Mouse (Mus musculus): ENCODE data around the gene Hap1. TPM values are rescaled to one million over a fixed set of nuclear protein-coding genes. Genes with fewer than 3 reads are reported as not detected.

Gene Hap1
- polyA plus RNA-seq, 2 experiments: 0.06 to 0.23 TPM

DNA sequence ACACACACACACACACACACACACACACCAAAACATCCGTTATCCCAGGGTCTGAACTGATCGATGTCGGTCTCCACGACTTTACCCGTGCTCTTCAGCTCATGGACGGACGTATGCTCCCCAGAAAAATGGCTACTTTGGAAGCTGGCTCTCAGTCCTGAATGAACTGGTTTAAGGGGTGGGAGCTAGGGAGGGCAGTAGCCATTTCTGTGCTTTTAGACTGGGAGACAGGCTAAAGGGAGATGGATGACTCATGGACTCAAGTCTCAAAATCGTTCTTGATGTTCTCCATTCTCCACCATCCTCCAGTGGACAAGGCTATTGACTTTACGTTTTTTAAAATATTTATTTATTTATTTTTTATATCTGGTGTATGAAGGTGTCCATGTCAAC is 887 bp upstream of the Hap1 start:
- no peak overlapping the region for H3K4me3 ChIP-seq (ENCODE audit: insufficient read depth in 1 of 2, low read depth in 2 of 2, low read length in 2 of 2)
- H3K4me1 ChIP-seq (replicated peaks; ENCODE audit: control insufficient read depth in 2 of 2, insufficient read depth in 2 of 2, low read length in 1 of 2): no peaks in the 10 kb centered on the region
- no peak overlapping the region for H3K9ac ChIP-seq (replicated peaks)
- no peaks in the 10 kb centered on the region for H3K9me3 ChIP-seq (ENCODE audit: control insufficient read depth, low read length)
- 14% methylated on average over 9 of the region's 9 CpGs for WGBS (ENCODE audit: insufficient replicate concordance)
- H3K36me3 ChIP-seq (replicated peaks; ENCODE audit: control insufficient read depth, insufficient read depth, low read depth): no peaks in the 10 kb centered on the region
- TF ChIP-seq EP300 (IDR thresholded peaks at IDR 0.05; ENCODE audit: low read depth) (no peak), CTCF (IDR thresholded peaks at IDR 0.05; ENCODE audit: low read depth) (no peak)
- DNase-seq (ENCODE audit: low read depth in 3 of 3, low spot score in 3 of 3) (no peak), ATAC-seq (ENCODE audit: insufficient read depth) (no peak)
- H3K27ac ChIP-seq: no peak overlapping the region
- peaks cover 60% of the 10 kb centered on the region for H3K27me3 ChIP-seq (ENCODE audit: control insufficient read depth, insufficient read depth, low read length)
- H3K4me2 ChIP-seq (ENCODE audit: low read depth): no peak overlapping the region

GRCm38 (mm10) chr11:100355151-100355951 is 577 bp downstream of the Hap1 start:
- H3K4me1 ChIP-seq (replicated peaks; ENCODE audit: control insufficient read depth in 2 of 2, insufficient read depth in 2 of 2, low read length in 1 of 2): no peaks in the 10 kb centered on the region
- H3K9ac ChIP-seq (replicated peaks): no peak overlapping the region
- no peak for ATAC-seq (ENCODE audit: insufficient read depth)
- TF ChIP-seq CTCF (IDR thresholded peaks at IDR 0.05; ENCODE audit: low read depth) (no peak), EP300 (IDR thresholded peaks at IDR 0.05; ENCODE audit: low read depth) (no peak)
- no peak for DNase-seq (ENCODE audit: low read depth in 3 of 3, low spot score in 3 of 3)
- H3K36me3 ChIP-seq (replicated peaks; ENCODE audit: control insufficient read depth, insufficient read depth, low read depth): no peaks in the 10 kb centered on the region
- peaks cover 57% of the 10 kb centered on the region for H3K27me3 ChIP-seq (ENCODE audit: control insufficient read depth, insufficient read depth, low read length)
- H3K4me2 ChIP-seq (ENCODE audit: low read depth): peak overlapping the region; percentile 72
- H3K9me3 ChIP-seq (ENCODE audit: control insufficient read depth, low read length): no peaks in the 10 kb centered on the region
- 1% methylated on average over 52 of the region's 54 CpGs for WGBS (ENCODE audit: insufficient replicate concordance)
- H3K4me3 ChIP-seq (ENCODE audit: insufficient read depth in 1 of 2, low read depth in 2 of 2, low read length in 2 of 2): peak overlapping the region; percentile 47 to 50
- H3K27ac ChIP-seq: no peak overlapping the region

GRCm38 (mm10) chr11:100352076-100352857 is 3.7 kb downstream of the Hap1 start:
- Histone ChIP-seq H3K4me1 (replicated peaks; ENCODE audit: control insufficient read depth in 2 of 2, insufficient read depth in 2 of 2, low read length in 1 of 2) (no peaks in the 10 kb centered on the region), H3K9me3 (ENCODE audit: control insufficient read depth, low read length) (no peaks in the 10 kb centered on the region), H3K4me2 (ENCODE audit: low read depth) (no peak overlapping the region), H3K9ac (replicated peaks) (no peak overlapping the region), H3K36me3 (replicated peaks; ENCODE audit: control insufficient read depth, insufficient read depth, low read depth) (no peaks in the 10 kb centered on the region), H3K27ac (no peak overlapping the region), H3K4me3 (ENCODE audit: insufficient read depth in 1 of 2, low read depth in 2 of 2, low read length in 2 of 2) (no peak overlapping the region), H3K27me3 (ENCODE audit: control insufficient read depth, insufficient read depth, low read length) (peaks cover 43% of the 10 kb centered on the region)
- 23% methylated on average over 10 of the region's 10 CpGs for WGBS (ENCODE audit: insufficient replicate concordance)
- TF ChIP-seq EP300 (IDR thresholded peaks at IDR 0.05; ENCODE audit: low read depth) (no peak), CTCF (IDR thresholded peaks at IDR 0.05; ENCODE audit: low read depth) (peak; percentile 60)
- ATAC-seq (ENCODE audit: insufficient read depth) (no peak), DNase-seq (ENCODE audit: low read depth in 3 of 3, low spot score in 3 of 3) (no peak)

GRCm38 (mm10) chr11:100344269-100344668 is 11.7 kb downstream of the Hap1 start:
- no peaks in the 10 kb centered on the region for H3K4me1 ChIP-seq (replicated peaks; ENCODE audit: control insufficient read depth in 2 of 2, insufficient read depth in 2 of 2, low read length in 1 of 2)
- ATAC-seq (ENCODE audit: insufficient read depth) (no peak), DNase-seq (ENCODE audit: low read depth in 3 of 3, low spot score in 3 of 3) (no peak)
- TF ChIP-seq CTCF (IDR thresholded peaks at IDR 0.05; ENCODE audit: low read depth): no peak
- no peak for TF ChIP-seq EP300 (IDR thresholded peaks at IDR 0.05; ENCODE audit: low read depth)
- H3K4me3 ChIP-seq (ENCODE audit: insufficient read depth in 1 of 2, low read depth in 2 of 2, low read length in 2 of 2): no peak overlapping the region
- H3K27ac ChIP-seq: no peak overlapping the region
- WGBS (ENCODE audit: insufficient replicate concordance): 48% methylated on average over 10 of the region's 10 CpGs
- no peaks in the 10 kb centered on the region for H3K9me3 ChIP-seq (ENCODE audit: control insufficient read depth, low read length)
- no peak overlapping the region for H3K4me2 ChIP-seq (ENCODE audit: low read depth)
- no peaks in the 10 kb centered on the region for H3K36me3 ChIP-seq (replicated peaks; ENCODE audit: control insufficient read depth, insufficient read depth, low read depth)
- no peaks in the 10 kb centered on the region for H3K27me3 ChIP-seq (ENCODE audit: control insufficient read depth, insufficient read depth, low read length)
- H3K9ac ChIP-seq (replicated peaks): no peak overlapping the region

DNA sequence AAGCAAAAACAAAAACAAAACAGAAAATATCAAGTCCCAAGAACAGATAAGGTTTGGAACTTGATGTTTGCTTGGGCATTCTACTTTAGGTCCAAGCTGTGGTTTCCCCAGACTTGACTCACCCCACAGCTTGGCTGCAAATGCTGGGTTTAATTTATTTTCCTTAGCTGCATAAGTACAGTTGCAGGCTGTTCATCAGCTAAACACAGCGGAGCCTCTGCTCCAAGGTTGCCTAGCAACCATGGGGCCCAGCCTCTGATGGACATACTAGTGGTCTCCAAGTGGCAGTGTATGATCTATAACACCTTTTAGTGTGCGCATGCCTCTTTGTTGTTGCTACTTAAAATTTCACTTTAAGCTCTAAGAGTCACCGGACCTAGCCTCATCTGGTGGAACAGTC is 20.2 kb downstream of the Hap1 start:
- Histone ChIP-seq H3K4me3 (ENCODE audit: insufficient read depth in 1 of 2, low read depth in 2 of 2, low read length in 2 of 2) (no peak overlapping the region), H3K9ac (replicated peaks) (no peak overlapping the region), H3K36me3 (replicated peaks; ENCODE audit: control insufficient read depth, insufficient read depth, low read depth) (no peaks in the 10 kb centered on the region), H3K27me3 (ENCODE audit: control insufficient read depth, insufficient read depth, low read length) (no peaks in the 10 kb centered on the region), H3K27ac (no peak overlapping the region), H3K9me3 (ENCODE audit: control insufficient read depth, low read length) (no peaks in the 10 kb centered on the region), H3K4me1 (replicated peaks; ENCODE audit: control insufficient read depth in 2 of 2, insufficient read depth in 2 of 2, low read length in 1 of 2) (no peaks in the 10 kb centered on the region), H3K4me2 (ENCODE audit: low read depth) (no peak overlapping the region)
- 64% methylated on average over 3 of the region's 3 CpGs for WGBS (ENCODE audit: insufficient replicate concordance)
- TF ChIP-seq EP300 (IDR thresholded peaks at IDR 0.05; ENCODE audit: low read depth) (no peak), CTCF (IDR thresholded peaks at IDR 0.05; ENCODE audit: low read depth) (no peak)
- ATAC-seq (ENCODE audit: insufficient read depth) (no peak), DNase-seq (ENCODE audit: low read depth in 3 of 3, low spot score in 3 of 3) (no peak)
